Mouse (Mus musculus): Measurements from ENCODE around the gene Npas1.

Npas1 gene

DNA sequence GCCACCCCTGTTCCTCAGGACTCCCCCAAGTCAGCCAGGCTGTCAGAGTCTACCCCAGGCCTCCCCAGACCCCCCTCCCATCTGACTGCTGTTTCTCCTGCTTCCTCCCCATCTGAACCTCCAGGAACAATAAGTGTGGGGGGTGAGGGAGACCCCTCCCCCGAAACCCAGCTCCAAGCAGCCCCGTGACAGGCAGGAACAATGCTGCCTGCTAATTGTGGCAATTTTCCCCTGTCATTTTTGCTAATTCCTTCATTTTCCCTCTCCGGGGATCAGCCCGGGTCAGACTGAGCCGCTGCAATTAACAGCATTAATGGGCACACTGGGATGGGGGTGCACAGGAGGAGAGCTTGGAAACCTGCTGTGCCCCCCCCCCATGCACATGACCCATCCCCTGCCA is 9.4 kb downstream of the Npas1 start:
- DNase-seq: no peak

- DNase-seq: no peak
Observed at GRCm38 (mm10) chr7:16466565-16466964, 11.0 kb downstream of the Npas1 start.

DNA sequence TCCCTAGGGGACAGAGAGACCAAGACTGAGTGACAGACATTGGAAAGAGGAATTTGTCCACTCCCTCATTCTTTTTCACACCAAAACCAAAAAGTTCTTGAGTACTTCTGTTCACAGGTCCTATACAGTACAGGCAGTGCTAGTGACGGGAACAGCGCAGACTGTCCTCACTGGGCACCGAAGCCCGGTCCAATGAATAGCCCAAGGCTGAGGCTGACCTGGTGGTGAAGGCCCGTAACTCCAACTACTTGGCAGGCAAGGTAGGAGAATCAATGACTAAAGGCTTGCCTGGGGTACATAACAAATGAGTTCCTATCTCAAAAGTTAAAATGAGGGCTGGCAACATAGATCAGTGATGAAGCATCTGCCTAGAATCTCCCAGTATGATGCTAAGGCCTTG is 12.0 kb downstream of the Npas1 start:
- DNase-seq: no peak

DNA sequence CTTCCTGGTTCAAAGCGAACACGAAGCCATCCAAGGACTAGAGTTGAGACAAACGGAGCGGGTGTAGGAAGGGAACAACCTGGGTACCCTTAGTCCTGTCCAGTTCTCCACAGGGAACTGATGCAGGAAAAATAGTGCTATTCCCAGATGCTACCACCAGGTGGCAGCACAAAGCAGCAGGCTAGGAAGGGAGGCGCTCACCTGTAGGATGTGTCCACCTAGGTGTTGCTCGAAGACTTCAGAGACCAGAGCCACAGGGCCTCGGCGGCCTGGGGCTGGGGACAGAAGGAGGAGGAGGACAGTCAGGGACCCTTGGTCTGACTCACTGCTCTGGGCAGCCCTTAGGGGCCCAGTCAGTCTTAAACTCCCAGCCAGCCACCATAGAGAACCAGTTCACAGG is 12.4 kb downstream of the Npas1 start:
- peak; percentile 74 for DNase-seq

DNA sequence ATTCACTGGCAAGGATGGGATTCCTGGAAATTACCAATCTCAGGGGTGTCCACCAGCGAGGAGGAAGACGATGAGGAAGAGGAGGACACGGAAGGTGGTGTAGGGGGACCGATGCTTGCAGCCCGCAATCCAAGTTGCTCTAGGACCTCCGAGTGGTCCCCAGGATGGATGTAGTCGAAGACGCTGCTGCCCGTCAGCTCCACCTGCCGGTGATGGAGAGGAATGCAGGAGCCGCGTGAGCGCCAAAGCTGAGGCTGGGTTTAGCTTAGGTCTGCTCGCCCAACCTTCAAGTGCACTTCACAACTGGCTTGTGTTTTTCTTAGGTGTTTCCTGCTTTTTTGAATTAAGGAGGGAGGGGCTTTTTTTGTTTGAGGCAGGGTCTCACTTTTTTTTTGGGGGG is 14.3 kb downstream of the Npas1 start:
- DNase-seq: peak; percentile 73

GRCm38 (mm10) chr7:16461705-16462104 is 15.8 kb downstream of the Npas1 start:
- DNase-seq: peak; percentile 50

GRCm38 (mm10) chr7:16461151-16461550 is 16.4 kb downstream of the Npas1 start:
- DNase-seq: peak; percentile 28

GRCm38 (mm10) chr7:16460566-16460965 is 17.0 kb downstream of the Npas1 start:
- peak; percentile 67 for DNase-seq

GRCm38 (mm10) chr7:16456289-16456688 is 21.2 kb downstream of the Npas1 start:
- peak; percentile 51 for DNase-seq

DNA sequence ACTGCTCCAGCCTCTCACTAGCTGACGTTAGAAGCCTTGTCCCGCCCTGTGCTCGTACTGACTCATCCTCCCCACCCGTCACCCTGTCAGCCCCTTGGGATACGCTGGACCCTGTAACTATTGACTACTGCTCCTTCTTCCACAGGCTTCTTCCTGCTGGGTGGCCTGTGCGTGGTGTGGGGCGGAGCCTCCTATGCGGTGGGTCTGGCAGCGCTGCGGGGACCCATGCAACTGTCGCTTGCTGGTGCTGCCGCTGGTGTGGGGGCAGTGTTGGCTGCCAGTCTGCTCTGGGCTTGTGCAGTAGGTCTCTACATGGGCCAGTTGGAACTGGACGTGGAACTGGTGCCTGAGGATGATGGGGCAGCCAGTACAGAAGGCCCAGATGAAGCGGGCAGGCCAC is 22.5 kb downstream of the Npas1 start:
- DNase-seq: peak; percentile 53

GRCm38 (mm10) chr7:16453118-16453711 is 24.3 kb downstream of the Npas1 start:
- DNase-seq: peak; percentile 73

DNA sequence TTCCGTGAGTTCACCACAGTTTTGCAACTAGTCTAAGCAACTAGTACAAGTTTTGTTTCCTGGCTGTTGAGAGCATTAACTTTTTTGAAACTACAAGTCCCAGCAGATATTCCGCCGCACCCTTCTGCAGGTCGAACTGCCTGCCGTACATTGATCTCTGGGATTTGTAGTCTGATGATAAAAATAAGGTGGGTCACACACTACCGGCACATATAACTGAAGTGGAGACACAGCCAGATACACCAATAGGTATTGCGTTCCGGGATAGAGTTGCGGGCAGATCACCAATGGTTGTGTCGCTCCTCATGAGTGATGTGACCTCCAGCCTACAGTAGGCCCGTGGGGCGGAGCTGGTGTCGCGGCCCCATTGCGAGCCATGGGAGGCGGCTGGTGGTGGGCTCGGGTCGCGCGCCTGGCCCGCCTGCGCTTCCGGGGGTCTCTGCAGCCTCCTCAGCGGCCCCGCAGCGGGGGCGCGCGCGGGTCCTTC is 24.9 kb downstream of the Npas1 start, which contains the start of gene Tmem160:
Tmem160 (plus strand) TSS at position 193 of the 487 bp plus-strand sequence.
- peak; percentile 94 for DNase-seq

- peak; percentile 54 for DNase-seq
Observed at GRCm38 (mm10) chr7:16451656-16452055, 25.9 kb downstream of the Npas1 start.

DNA sequence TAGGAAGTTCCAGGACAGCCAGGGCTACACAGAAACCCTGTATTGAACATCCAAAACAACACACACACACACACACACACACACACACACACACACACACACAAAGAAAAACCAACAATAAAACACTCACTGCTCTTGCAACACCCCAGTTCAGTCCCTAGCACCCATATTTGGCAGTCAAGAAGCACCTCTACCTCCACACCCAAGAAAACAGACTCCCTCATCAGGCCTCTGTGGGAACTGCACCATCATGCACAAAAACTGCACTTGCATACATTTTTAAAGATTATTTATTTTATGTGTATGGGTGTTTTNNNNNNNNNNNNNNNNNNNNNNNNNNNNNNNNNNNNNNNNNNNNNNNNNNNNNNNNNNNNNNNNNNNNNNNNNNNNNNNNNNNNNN is 36.3 kb downstream of the Npas1 start:
- DNase-seq: no peak

GRCm38 (mm10) chr7:16435088-16435487 is 42.4 kb downstream of the Npas1 start:
- no peak for DNase-seq

- no peak for DNase-seq
Observed at GRCm38 (mm10) chr7:16433352-16433971, 44.1 kb downstream of the Npas1 start.

- peak; percentile 71 for DNase-seq
Observed at GRCm38 (mm10) chr7:16426129-16426729, 51.3 kb downstream of the Npas1 start.

- DNase-seq: no peak
Observed at GRCm38 (mm10) chr7:16425721-16426120, 51.8 kb downstream of the Npas1 start.

DNA sequence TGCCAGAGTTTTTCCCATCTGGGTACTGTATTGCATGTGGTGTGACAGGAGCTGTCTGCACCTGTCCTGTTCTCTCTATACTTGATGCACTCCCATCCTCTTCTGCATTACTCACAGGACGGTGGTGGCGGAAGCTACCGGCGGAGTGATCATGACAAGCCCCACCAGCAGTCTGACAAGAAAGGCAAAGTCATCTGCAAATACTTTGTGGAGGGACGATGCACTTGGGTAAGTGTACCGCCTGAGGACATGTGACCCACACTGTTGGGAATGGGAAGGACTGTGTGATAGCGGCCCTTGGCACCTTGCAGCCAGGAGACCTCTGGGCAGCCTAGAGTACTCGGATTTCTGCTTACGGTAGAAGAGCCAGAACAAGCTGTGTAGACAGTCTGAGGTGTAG is 53.8 kb downstream of the Npas1 start:
- DNase-seq: no peak

- DNase-seq: no peak
Observed at GRCm38 (mm10) chr7:16422222-16422856, 55.2 kb downstream of the Npas1 start.

- no peak for DNase-seq
Observed at GRCm38 (mm10) chr7:16420493-16421118, 56.9 kb downstream of the Npas1 start.

GRCm38 (mm10) chr7:16418713-16419112 is 58.8 kb downstream of the Npas1 start:
- DNase-seq: no peak

- no peak for DNase-seq
Observed at GRCm38 (mm10) chr7:16417141-16417771, 60.3 kb downstream of the Npas1 start.

Measured in cerebellum, adult 9-11 months (tissue).